Mouse (Mus musculus): ENCODE measurements around the gene Ranbp17.

DNA sequence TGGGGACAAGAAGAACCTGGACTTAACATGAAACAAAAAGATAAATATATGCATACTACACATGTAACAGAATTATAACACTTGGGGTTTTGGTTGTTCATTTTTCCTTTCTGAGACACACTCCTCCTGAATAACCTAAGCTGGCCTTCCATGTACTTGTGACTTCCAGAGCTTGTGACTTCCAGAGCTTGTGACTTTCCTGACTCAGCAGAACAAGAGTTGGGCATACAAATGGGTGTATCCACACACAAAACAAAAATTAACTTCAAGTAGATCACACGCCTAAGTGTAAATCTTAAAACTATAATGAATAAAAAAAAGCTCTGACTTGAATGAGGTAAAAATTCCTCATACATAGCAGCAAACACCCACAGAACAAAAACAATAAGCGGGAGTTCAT, 36.9 kb downstream of the Ranbp17 start:
- TF ChIP-seq CTCF (IDR thresholded peaks at IDR 0.05; ENCODE audit: low read depth, low read length) (no peak), POLR2A (IDR thresholded peaks at IDR 0.05; ENCODE audit: extremely low read depth, insufficient read depth, low read length) (no peak)
